Mouse (Mus musculus): ENCODE data around the gene Prickle2. TPM values are rescaled to one million over a fixed set of nuclear protein-coding genes. Genes with fewer than 3 reads are reported as not detected.

Prickle2 gene
- polyA plus RNA-seq, 1 experiment from 2014 or later: 13.6 TPM

GRCm38 (mm10) chr6:92549246-92549645 lies 156.7 kb downstream of the Prickle2 start:
- WGBS: 84% methylated on average over 8 of the region's 8 CpGs
- no peaks in the 10 kb centered on the region for H3K9me3 ChIP-seq (ENCODE audit: control insufficient read depth, low read length)
- H3K9ac ChIP-seq (ENCODE audit: low read depth, low read length): no peak overlapping the region
- no peak overlapping the region for H3K27ac ChIP-seq (ENCODE audit: low read depth, low read length)
- no peak for ATAC-seq
- no peak overlapping the region for H3K4me3 ChIP-seq (ENCODE audit: low read length)
- H3K27me3 ChIP-seq (replicated peaks; ENCODE audit: control insufficient read depth, insufficient read depth, low read length): no peaks in the 10 kb centered on the region
- no peaks in the 10 kb centered on the region for H3K36me3 ChIP-seq (ENCODE audit: control insufficient read depth, insufficient read depth, low read length)
- no peaks in the 10 kb centered on the region for H3K4me1 ChIP-seq (ENCODE audit: control insufficient read depth, insufficient read depth, low read depth, low read length)
- no peak overlapping the region for H3K4me2 ChIP-seq (ENCODE audit: low read length)

- H3K9ac ChIP-seq (ENCODE audit: low read depth, low read length): no peak overlapping the region
- H3K4me3 ChIP-seq (ENCODE audit: low read length): no peak overlapping the region
- ATAC-seq: peak; percentile 30; the same call in 1 of the 2 replicates
- H3K27me3 ChIP-seq (replicated peaks; ENCODE audit: control insufficient read depth, insufficient read depth, low read length): no peaks in the 10 kb centered on the region
- H3K9me3 ChIP-seq (ENCODE audit: control insufficient read depth, low read length): no peaks in the 10 kb centered on the region
- H3K4me1 ChIP-seq (ENCODE audit: control insufficient read depth, insufficient read depth, low read depth, low read length): no peaks in the 10 kb centered on the region
- WGBS: 79% methylated on average over 2 of the region's 2 CpGs
- no peak overlapping the region for H3K27ac ChIP-seq (ENCODE audit: low read depth, low read length)
- H3K4me2 ChIP-seq (ENCODE audit: low read length): no peak overlapping the region
- H3K36me3 ChIP-seq (ENCODE audit: control insufficient read depth, insufficient read depth, low read length): no peaks in the 10 kb centered on the region
These were observed 160.8 kb downstream of the Prickle2 start for GRCm38 (mm10) chr6:92545204-92545603.

GRCm38 (mm10) chr6:92543825-92544224 lies 162.1 kb downstream of the Prickle2 start:
- Histone ChIP-seq H3K4me1 (ENCODE audit: control insufficient read depth, insufficient read depth, low read depth, low read length) (no peaks in the 10 kb centered on the region), H3K4me2 (ENCODE audit: low read length) (no peak overlapping the region), H3K4me3 (ENCODE audit: low read length) (no peak overlapping the region), H3K9ac (ENCODE audit: low read depth, low read length) (no peak overlapping the region), H3K27me3 (replicated peaks; ENCODE audit: control insufficient read depth, insufficient read depth, low read length) (no peaks in the 10 kb centered on the region), H3K27ac (ENCODE audit: low read depth, low read length) (no peak overlapping the region), H3K9me3 (ENCODE audit: control insufficient read depth, low read length) (no peaks in the 10 kb centered on the region), H3K36me3 (ENCODE audit: control insufficient read depth, insufficient read depth, low read length) (no peaks in the 10 kb centered on the region)
- no peak for ATAC-seq
- 83% methylated on average over 4 of the region's 4 CpGs for WGBS

GRCm38 (mm10) chr6:92542402-92543101 lies 163.4 kb downstream of the Prickle2 start:
- no peak for ATAC-seq
- H3K27ac ChIP-seq (ENCODE audit: low read depth, low read length): no peak overlapping the region

GRCm38 (mm10) chr6:92534226-92535031 lies 171.5 kb downstream of the Prickle2 start:
- WGBS: 14% methylated on average over 11 of the region's 11 CpGs
- peak; percentile 81 for ATAC-seq
- Histone ChIP-seq H3K27me3 (replicated peaks; ENCODE audit: control insufficient read depth, insufficient read depth, low read length) (no peaks in the 10 kb centered on the region), H3K4me3 (ENCODE audit: low read length) (peak overlapping the region; percentile 37), H3K4me2 (ENCODE audit: low read length) (peak overlapping the region; percentile 63), H3K9me3 (ENCODE audit: control insufficient read depth, low read length) (no peaks in the 10 kb centered on the region), H3K36me3 (ENCODE audit: control insufficient read depth, insufficient read depth, low read length) (no peaks in the 10 kb centered on the region), H3K9ac (ENCODE audit: low read depth, low read length) (peak overlapping the region; percentile 58), H3K4me1 (ENCODE audit: control insufficient read depth, insufficient read depth, low read depth, low read length) (peaks cover 15% of the 10 kb centered on the region), H3K27ac (ENCODE audit: low read depth, low read length) (0 out of 2 replicates have a peak overlapping the region, but pooled peaks have one; percentile 18)

More at GRCm38 (mm10) chr6:92542402-92543101, 163.4 kb downstream of the Prickle2 start:
- Histone ChIP-seq H3K4me3 (ENCODE audit: low read length) (no peak overlapping the region), H3K4me2 (ENCODE audit: low read length) (no peak overlapping the region), H3K27me3 (replicated peaks; ENCODE audit: control insufficient read depth, insufficient read depth, low read length) (no peaks in the 10 kb centered on the region), H3K36me3 (ENCODE audit: control insufficient read depth, insufficient read depth, low read length) (no peaks in the 10 kb centered on the region), H3K4me1 (ENCODE audit: control insufficient read depth, insufficient read depth, low read depth, low read length) (no peaks in the 10 kb centered on the region), H3K9ac (ENCODE audit: low read depth, low read length) (no peak overlapping the region), H3K9me3 (ENCODE audit: control insufficient read depth, low read length) (no peaks in the 10 kb centered on the region)
- WGBS: 59% methylated on average over 5 of the region's 5 CpGs

- Histone ChIP-seq H3K9ac (ENCODE audit: low read depth, low read length) (no peak overlapping the region), H3K27ac (ENCODE audit: low read depth, low read length) (no peak overlapping the region), H3K4me1 (ENCODE audit: control insufficient read depth, insufficient read depth, low read depth, low read length) (peaks cover 15% of the 10 kb centered on the region), H3K4me3 (ENCODE audit: low read length) (no peak overlapping the region; the same call in 1 of the 2 replicates), H3K36me3 (ENCODE audit: control insufficient read depth, insufficient read depth, low read length) (no peaks in the 10 kb centered on the region), H3K27me3 (replicated peaks; ENCODE audit: control insufficient read depth, insufficient read depth, low read length) (no peaks in the 10 kb centered on the region), H3K4me2 (ENCODE audit: low read length) (peak overlapping the region; percentile 18), H3K9me3 (ENCODE audit: control insufficient read depth, low read length) (no peaks in the 10 kb centered on the region)
- no peak for ATAC-seq
- WGBS: 66% methylated on average over 8 of the region's 8 CpGs
These were observed 172.5 kb downstream of the Prickle2 start for GRCm38 (mm10) chr6:92533306-92534063.

- ATAC-seq: no peak
- H3K27me3 ChIP-seq (replicated peaks; ENCODE audit: control insufficient read depth, insufficient read depth, low read length): no peaks in the 10 kb centered on the region
- 68% methylated on average over 3 of the region's 3 CpGs for WGBS
- peak overlapping the region; percentile 15; the same call in 1 of the 2 replicates for H3K4me2 ChIP-seq (ENCODE audit: low read length)
- H3K36me3 ChIP-seq (ENCODE audit: control insufficient read depth, insufficient read depth, low read length): no peaks in the 10 kb centered on the region
- H3K27ac ChIP-seq (ENCODE audit: low read depth, low read length): no peak overlapping the region
- H3K4me3 ChIP-seq (ENCODE audit: low read length): no peak overlapping the region
- peaks cover 15% of the 10 kb centered on the region for H3K4me1 ChIP-seq (ENCODE audit: control insufficient read depth, insufficient read depth, low read depth, low read length)
- no peaks in the 10 kb centered on the region for H3K9me3 ChIP-seq (ENCODE audit: control insufficient read depth, low read length)
- H3K9ac ChIP-seq (ENCODE audit: low read depth, low read length): no peak overlapping the region
These were observed 173.1 kb downstream of the Prickle2 start for GRCm38 (mm10) chr6:92532896-92533295.

GRCm38 (mm10) chr6:92532331-92532730 lies 173.6 kb downstream of the Prickle2 start:
- no peak overlapping the region for H3K27ac ChIP-seq (ENCODE audit: low read depth, low read length)
- peaks cover 15% of the 10 kb centered on the region for H3K4me1 ChIP-seq (ENCODE audit: control insufficient read depth, insufficient read depth, low read depth, low read length)
- no peak overlapping the region for H3K9ac ChIP-seq (ENCODE audit: low read depth, low read length)
- WGBS: 56% methylated on average over 5 of the region's 6 CpGs
- no peaks in the 10 kb centered on the region for H3K36me3 ChIP-seq (ENCODE audit: control insufficient read depth, insufficient read depth, low read length)
- no peaks in the 10 kb centered on the region for H3K9me3 ChIP-seq (ENCODE audit: control insufficient read depth, low read length)
- ATAC-seq: no peak
- no peak overlapping the region for H3K4me3 ChIP-seq (ENCODE audit: low read length)
- no peak overlapping the region for H3K4me2 ChIP-seq (ENCODE audit: low read length)
- no peaks in the 10 kb centered on the region for H3K27me3 ChIP-seq (replicated peaks; ENCODE audit: control insufficient read depth, insufficient read depth, low read length)
